Mouse (Mus musculus) adrenal gland, postnatal 14 days (tissue): ENCODE data around the gene Eln. TPM values are rescaled to one million over a fixed set of nuclear protein-coding genes. Genes with fewer than 3 reads are reported as not detected.
A peak's percentile ranks its signal among the peaks of the same experiment; 100 is the strongest.

Experiments
- DNase-seq: peaks from one replicate; pipeline ENCODE4 v3.0.0; 2021; ENCODE audit warnings: mixed read lengths
- total RNA-seq: library from RNA; stranded (reverse); gene quantifications from 2 replicates; pipeline ENCODE4 v1.2.3, GENCODE M21; 2021

Gene Eln
- total RNA-seq, 1 experiment from 2014 or later, result 148 TPM

DNA sequence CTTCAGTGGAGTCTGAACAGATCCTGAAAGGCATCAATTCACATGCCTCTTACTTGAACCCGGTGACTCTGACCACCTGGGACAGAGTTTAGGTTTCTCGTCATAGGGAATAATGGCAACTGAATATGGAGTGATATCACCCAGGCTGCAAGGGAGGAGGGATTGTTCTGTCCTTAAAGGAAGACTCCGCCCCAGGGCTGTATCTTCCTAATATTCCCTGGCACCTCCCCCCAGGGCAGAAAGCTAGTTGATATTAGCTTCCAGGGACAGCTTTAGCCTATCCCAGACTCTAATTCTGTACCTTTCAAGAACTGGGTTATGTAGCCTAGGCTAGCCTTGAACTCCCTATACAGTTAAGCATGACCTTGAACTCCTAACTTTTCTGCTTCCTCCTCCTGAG is 2.1 kb downstream of the Eln start:
- no peak for DNase-seq

DNA sequence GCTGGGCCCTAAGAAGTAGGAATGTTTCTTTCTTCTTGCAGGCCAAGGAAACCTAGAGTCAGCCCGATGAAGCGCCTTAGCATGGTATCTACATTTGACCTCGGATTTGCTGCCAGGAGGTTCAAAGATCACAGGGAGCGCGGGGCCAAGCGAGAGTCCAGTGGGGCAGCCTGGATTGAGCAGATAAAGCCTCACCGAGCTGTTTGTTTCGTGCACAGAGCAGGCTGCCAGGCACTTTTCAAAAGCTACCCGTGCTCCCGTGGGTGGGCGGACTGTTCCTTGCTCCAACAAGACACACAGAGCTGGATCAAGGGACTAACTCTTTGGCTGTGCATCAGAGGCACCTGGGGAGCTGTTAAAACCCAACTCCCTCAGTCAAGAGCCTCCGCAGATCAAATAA is 3.1 kb downstream of the Eln start:
- no peak for DNase-seq

DNA sequence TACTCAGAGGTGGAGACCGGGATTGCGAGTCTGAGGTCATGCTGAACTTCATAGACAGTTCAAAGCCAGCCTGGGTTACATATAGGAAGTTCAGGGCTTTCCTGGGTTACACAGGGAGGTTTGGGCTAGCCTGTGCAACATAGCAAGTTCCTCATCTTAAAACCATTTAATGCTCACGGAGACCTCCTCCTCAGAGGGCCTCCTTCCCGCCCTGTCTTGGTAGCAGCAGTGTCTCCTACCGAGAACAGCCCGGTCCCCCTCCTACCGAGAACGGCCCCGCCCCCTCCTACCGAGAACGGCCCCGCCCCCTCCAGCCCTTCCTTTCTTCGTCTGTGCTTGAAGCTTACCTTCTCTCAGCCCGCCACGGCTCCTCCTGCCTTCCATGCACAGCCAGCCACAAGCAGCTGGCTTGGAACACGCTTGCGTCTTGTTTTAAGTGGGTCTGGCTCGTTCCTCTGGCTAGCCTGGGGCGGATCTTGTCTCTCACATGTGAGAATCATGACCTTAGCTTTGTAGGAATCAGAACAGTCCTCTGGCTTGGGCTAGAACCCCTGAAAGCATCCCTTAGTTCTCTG is 4.8 kb downstream of the Eln start:
- DNase-seq, result no peak

DNA sequence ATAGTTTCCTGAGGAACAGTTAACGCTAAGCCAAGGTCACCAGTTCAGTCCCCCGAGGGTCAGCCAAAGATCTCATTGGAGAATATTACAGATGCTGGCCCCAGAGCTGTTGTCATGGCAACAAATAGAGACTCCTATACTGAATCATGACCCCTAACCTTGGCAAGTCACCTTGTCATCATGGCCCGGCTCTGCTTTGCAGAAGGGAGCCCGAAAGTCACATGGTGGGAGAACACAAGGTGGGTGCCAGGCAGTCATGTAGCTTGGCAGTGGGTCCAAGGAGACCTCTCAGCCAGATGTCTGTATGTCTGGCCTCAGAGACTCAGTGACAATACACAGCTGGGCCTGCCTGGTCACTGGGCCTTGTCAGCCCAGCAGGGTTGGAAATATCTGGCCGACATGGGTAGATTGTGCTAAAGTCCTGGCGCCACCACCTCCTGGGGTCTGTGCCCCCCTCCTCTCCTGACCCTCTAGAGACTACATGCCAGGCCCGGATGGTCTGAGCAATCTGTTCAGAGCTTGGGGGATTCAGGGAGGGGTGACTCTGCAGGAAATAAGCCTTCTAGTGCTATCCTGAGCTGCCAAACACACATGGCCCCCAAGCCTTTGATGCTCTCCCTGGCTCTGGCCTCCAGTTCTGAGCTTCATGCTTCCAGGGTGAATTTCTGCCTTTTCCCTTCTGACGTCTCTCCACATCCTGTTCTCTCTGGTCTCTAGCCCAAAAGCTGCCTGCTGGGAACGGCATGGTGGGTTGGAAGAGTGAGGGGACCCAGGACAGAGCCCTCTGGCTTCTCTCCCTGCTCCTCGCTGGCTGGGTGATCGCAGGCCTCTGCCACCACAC is 6.4 kb downstream of the Eln start:
- DNase-seq, result no peak

DNA sequence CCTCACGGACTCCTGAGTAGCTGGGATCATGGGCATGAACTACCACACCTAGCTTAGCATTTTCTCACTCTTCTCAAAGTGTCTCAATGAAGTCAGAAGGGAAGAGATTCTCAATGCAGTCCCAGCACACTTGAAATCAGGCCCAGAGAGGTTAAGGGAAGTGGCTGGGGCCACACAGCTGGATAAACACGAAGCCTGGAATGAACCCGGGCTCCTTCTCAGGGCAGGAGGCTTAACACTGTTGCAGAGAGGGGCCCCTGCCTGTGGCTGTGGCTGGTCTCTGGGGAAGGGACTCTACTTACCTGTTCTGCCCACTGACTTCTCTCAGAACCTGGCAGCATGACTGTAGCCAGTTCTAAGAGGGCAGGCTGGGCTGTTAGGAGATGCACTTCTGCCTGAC is 7.2 kb downstream of the Eln start:
- DNase-seq, result no peak

DNA sequence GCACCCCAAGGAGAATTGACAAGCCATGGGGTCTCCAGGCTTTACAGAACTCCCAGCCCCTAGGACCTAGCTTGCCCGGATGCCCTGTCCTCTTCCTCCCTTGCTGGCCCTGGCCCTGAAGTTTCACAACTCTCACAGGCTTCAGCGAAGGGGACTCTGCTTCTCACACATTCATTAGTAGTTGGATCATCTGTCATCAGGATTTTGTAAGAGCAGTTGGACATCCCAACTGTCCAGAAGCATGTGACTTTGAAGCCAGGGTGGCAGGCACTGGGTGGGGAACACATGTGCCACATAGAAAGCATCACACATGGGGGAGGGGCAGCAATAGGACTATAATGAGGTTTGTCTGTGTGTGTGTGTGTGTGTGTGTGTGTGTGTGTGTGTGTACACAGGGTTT is 12.2 kb downstream of the Eln start:
- DNase-seq, result peak; percentile 39

DNA sequence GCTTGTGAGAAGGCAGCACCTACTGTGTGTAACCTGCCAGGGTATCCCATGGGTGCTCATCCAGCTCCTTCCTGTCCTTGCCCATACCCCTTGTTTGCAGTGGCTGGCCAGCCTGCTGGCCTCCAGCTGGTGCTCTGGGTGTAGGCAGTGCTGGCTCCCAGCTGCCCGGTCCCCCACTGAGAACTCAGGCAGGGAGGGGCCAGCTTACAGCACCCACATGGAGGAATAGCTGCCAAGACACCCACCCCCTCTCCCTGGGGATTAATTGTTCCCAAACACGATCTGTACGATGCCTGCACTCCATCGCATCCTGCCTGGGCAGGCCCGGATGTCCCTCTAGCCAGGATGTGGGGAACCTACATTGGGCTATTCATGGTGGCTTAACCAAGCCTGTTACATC is 13.1 kb downstream of the Eln start:
- DNase-seq, result no peak

DNA sequence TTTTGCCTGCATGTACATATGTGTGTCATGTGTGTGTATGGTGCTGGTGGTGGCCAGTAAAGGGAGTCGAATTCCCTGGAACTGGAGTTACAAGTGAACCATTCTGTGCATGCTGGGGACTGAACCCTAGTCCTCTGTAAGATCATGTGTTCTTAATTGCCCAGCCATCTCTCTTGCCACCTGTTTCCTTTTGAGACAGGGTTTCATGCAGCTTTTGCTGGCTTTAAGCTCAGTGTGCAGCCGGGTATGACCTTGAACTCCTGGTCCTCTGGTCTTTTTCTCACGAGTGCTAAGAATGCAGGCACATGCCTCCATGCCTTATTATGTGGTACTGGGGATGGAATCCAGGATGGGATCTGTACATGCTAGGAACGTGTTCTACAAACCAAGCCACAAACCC is 13.9 kb downstream of the Eln start:
- no peak for DNase-seq

DNA sequence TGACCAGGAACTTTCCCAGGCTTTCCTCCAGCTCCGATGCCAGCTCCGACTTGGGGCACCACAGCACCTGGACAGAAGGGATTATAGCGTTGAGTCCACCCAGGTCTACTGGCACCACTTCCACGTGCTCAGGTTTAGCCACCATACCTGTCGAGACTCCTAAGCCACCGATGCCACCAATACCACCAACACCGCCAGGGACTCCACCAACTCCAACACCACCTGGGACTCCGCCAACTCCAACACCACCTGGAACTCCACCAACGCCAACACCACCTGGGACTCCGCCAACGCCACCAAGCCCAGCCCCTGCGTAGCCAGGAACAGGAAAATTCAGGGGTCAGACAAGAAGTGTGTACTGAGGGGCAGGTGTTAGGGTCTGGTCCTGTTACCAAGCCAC is 18.0 kb downstream of the Eln start:
- DNase-seq, result no peak

DNA sequence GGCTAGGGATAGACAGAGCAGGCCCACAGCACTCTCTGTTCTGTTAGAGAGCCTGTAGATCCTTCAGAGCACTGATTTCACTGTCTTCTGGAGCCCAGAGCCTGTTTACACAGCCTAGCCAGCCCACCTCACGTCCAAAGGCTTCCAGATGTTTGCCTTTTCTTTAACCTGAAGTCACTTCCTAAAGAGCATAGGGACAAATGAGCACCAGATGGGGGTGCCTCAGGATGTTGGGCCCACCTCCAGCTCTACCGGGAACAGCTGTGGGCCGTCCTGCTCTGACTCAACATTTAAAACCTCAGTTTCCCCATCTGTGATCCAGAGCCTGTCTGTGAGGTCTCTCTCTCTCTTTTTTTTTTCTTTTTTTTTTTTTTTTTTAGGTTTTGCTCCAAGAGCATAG is 18.6 kb downstream of the Eln start:
- no peak for DNase-seq

DNA sequence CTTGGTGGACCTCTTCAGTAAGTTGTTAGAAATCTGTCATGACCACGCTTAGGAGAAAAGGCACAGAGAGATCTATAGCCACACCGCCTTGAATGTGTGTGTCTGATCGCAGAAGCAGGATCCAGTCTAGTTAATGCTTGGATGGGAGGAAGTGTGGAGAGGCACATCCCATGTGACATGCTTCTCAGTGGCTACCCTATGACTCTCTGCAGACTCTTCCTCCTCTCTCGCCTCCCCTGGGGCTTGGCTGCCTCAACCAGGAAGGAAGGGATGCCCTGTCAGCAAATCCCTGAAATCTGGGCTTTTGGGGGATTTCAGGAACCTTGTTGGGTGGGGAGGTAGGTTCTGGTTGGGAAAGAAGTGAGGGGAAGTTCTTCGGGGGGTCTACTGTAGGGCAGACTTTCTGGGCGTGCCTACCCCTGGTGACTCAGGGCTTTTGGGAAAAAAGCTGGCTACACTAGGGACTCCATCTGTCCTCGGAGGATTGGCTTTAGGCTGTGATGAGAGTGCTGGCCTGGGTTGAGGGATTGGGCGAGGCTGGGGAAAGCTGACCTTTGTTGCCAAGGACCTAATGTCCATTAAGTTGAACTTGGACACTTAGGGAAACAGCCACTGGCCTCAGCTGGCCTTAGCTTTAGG is 20.0 kb downstream of the Eln start:
- DNase-seq, result no peak

DNA sequence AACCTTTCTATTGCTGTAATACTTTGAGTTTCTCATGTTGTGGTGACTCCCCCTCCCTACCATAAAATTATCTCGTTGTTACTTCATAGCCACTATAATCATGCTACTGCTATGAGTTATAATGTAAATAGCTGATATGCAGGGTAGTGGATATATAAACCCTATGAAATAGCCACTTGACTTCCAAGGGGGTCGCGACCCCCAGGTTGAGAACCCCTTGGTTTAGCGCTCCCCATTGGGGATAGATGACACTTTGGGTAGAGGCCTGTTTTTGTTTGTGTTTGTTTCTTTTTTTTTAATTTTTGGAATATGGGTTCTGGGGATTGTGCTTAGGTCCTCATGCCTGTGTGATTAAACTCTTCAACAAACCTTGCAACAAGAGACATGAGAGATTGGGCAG is 21.8 kb downstream of the Eln start:
- DNase-seq, result no peak

DNA sequence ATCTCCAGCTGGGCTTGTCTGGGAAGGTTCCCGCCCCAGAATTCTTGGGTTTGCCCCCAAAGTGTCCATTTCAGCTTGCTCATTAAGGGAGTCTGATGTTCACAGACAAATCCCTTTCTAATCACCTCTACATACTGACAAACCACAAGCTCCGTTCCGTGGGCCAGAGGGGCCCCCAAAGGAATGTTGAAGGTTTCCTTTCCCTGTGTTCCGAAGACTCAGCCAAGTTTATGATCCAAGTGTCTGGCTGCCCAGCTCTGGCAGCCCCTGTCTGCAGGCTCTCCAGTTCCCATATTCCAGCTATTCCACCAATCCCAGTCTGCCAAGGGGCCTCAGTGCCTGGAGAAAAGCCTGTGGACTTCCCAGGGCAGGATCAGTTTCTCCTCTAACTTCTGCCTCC is 27.1 kb downstream of the Eln start:
- DNase-seq, result no peak

DNA sequence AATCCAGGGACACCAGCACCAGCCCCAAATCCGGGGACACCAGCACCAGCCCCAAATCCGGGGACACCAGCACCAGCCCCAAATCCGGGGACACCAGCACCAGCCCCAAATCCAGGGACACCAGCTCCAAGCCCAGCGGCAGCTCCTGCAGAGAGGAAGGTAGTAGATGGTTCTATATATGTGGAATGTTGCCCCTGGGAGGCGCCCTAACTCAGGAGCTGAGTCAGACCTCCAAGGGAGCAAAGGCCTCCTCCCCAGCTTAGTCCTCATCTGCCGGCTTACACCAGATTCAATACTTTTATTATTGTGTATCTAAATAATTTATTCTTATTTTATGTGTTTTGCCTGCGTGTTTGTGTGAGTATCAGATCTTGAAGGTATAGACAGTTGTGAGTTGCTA is 36.0 kb downstream of the Eln start:
- no peak for DNase-seq

DNA sequence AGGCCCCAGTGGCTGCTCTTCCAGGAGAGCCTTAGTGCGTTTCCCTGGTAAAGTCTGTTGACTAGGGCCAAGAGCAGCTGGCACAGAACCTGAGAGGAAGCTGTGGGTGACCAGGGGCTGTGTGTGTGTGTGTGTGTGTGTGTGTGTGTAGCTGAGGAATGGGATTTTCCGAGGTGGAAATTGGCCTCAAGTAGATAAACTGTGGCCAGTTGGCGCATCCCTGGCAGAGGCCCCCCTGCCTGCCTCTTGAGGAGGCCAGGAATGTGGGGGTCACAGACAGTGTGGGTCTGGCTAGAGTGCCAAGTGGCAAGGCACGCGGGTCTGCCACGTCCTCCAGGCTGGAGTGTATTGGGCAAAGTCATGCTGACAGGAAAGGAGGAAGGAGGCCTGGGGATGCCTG is 37.8 kb downstream of the Eln start:
- peak; percentile 29 for DNase-seq

DNA sequence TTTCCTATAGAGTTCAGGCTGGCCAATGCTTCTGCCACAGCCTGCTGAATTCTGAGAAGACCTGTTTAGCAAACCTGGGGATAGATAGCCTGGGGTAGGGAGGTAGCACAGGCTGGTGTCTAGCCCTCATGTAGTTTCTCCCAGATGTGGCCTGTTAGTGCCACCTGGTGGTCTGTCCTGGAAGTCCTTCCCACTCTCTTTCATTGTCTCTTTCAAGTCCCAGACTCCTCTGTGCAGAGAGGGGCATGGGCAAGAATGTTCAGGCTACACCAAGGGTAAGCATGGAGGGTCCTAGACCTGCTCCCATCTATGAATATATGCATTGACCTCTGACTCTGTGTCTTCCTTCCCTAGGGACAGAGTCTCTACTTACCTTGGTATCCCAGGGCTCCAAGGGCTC is 43.0 kb downstream of the Eln start:
- DNase-seq, result peak; percentile 82

DNA sequence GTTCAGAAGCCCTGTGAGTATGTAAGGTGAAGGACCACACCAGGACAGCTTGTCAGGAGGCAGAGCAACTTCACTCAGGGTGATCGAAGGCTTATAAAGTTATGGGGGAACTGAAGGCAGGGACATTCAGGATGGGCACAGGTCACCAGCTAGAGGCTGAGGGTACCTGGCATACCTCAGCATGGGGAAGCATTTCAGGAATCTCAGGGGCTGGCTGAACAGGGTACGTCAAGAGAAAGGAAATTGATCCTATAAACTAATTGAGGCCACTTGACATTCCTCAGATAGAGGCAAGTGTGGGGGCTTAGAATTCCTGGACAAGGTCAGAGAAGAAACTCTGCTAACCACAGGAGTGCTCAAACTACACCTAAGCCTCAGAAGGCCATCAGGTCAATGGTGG is 51.6 kb downstream of the Eln start:
- DNase-seq, result no peak

DNA sequence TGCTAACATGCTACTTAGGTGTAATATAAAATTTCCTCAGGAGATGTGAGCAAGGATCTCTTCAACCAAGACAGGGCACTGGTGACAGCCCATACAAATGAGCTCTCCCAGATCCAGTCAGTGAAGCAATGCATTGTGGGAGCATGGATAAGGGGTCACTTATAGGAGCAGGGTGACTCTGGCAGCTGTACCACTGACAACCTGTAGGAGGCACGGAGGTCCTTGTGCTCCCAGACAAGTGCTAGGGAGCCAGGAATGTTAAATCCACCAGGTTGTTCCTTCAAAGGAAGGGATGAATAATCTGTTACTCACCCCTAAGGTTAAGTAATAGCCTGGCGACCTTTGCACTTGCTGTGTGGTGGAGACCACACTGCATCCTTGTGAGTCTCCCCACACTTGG is 52.0 kb downstream of the Eln start:
- no peak for DNase-seq

DNA sequence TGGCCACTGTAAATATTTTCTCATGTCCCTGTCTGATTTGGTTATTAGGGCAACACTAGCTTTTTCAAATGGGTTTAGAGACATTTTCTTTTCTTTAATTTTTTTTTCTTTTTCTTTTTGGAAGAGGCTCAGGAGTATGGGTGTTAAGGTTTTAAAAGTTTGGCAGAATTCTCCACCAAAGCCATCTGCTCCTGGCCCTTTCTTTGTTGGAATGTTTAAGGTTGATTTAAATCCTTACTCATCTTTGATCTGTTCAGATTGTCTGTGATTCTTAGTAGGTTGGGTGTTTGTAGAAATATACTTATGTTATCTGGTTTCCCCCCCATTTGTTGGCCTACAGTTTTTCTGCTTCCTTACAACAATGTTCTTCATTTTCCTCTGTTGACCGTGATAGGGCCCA is 54.4 kb downstream of the Eln start:
- no peak for DNase-seq

DNA sequence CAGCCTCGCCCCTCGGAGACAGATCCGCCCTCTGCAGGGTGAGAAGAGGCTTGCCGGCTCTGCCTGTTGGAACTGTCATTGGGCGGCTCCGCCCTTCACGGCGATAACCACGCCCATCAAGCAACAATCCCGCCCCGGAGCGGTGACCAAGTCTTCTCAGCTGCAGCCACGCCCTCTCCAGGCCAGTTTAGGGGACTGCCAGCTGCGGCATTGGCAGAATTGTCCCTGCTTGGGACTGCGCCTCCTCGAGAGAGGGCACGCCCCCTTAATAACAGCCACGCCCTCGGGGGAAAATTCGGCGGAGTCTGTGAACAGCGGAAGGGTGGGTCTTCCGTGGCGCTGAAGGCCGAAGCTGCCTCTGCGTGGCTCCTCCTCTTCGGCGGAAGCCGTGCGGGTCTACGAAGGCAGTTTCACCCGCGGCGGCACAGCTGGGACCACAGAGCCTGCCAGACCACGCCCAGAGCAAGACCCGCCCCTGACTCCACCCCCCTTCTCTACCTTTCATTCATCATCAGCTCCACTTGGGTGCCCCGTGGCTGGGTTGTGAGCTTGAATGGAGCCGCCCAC is 58.3 kb downstream of the Eln start:
- peak; percentile 99 for DNase-seq

DNA sequence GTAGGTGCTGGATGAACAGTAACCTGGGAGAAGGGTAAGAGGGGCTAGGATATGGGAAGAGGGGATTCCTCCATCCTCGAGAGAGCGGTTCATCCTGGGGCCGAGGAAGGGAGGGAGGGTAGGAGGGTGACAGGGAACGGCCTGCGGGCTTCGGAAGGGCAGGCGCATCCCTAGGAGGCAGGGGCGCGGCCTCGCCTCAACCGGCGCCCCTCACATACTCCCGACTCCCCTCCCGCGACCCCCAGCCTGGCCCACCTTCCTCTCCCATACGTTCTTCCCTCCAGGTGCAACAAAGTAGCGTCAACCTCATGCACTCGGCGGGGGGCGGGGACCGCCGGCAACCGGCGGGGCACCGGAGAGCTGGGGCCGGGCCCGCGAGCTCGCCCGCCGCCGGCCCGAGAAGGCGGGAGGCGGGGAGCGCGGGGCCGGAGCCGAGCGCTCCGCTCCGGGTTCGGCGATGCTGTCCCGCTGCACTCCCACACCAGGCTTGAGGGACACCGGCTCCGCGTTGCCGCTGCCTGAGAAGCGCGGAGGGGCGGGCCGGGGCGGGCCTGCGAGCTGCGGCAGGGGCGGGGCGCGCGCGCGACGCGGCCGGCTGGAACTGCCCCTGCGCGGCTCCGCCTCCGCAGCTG is 58.9 kb downstream of the Eln start, which contains the start of gene Limk1:
Gene Limk1, minus strand, starts transcription at position 513 of the 632 bp plus-strand sequence.
- DNase-seq, result no peak

DNA sequence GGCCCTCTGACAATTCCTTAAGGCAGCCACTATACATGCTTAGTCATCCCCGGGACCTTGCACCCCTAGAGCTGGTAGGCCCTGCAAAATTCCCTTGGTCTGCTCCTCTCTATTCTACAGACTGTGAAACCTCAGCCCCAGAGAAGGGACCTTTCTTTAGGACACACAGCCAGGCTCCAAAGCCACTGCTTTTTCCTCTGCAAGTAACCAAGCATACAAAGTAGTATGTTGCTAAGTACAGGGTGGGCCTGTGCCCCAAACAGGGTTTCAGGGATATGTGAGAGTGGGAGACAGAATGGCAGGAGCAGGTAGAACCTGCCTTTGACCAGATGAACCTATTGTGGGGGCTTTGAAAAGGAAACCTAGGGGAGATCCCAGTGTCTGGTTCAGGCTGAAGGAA is 59.9 kb downstream of the Eln start:
- no peak for DNase-seq

DNA sequence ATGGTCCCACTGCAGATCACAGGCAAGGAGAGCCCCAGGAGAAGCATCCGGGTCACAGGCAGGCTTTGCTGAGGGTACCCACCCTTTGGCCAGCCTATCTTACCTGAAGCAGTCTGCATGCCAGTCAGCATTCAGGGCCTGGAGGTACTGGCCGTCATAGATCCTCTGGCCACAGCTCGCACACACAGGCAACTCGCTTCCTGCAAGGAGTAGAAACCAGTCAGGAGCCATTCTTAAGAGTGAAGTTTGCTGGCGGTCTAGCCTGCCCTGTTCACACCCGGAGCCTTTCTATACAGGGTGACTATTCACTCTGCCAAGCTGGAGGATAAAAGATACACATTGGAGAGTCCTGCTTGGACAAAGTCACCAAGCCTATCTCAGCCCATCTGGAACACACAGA is 60.6 kb downstream of the Eln start:
- DNase-seq, result no peak
